8 mouse cellular contexts compared by ENCODE assay signal in the genomic region with DNA sequence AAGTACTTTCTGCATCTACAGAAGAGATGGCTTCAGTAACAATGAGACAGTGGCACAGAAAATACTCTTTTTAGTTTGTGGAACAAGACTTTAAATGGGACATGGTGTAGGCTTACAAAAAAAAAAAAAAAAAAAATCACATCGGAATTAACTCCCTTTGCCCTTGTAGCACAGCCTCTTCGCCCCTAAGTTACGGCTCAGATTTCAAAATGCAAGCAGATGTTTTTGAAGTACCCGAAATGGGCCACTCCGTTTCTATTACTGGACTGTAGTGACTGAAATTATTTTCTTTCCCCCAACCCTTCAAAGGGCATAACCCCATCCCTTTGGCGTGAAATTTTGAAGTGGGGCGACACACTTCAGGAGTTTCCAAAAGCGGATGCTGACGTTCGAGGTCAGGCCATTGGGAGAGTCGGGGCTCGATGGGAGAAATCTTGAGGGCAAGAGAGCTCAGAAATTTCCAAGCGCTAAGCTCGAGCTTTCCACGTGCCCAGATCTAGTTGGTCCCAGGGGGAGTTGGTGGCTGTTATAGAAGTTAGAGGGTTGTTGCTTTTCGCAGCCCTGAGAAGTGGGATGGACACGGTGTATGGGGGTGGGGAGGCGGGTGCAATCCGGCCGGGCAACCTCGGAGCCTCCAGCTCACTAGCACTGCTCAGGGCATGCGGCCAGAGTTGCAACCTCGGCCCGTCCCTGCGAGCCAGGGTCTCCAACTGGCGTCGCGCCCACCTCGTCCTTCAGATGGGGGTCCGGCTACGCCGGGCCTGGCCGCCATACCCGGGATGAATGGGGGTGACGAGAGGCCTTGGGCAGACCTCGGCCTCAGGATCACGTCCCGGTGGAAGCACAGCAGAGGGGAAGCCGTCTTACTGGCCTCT. TPM values are rescaled to one million over a fixed set of nuclear protein-coding genes. Genes with fewer than 3 reads are reported as not detected.
DNase-seq lines count a peak whose midpoint lies in the region; ATAC-seq and TF ChIP-seq lines count a peak whose summit lies in the region.

Gene Hexim2 (plus strand): TSS at position 729 of the 875 bp plus-strand sequence.

- peak within 1 kb of the TSS; percentile 97 for H3K27ac ChIP-seq in embryonic facial prominence, embryonic 14.5 days (replicated peaks; ENCODE audit: low read depth, low read length)
- peak within 1 kb of the TSS; percentile 99 for H3K27ac ChIP-seq in heart, embryonic 12.5 days (ENCODE audit: poor library complexity, severe bottlenecking)

- DNase-seq in adrenal gland, postnatal 14 days, result peak; percentile 79
- peak; percentile 76 for DNase-seq in embryonic facial prominence, embryonic 14.5 days (ENCODE audit: low spot score)
- DNase-seq in kidney, postnatal 25 days, result peak; percentile 65 to 85
- peak; percentile 83 for DNase-seq in lung, adult 2 months
- peak; percentile 74 for DNase-seq in ovary, postnatal 10 days (ENCODE audit: low spot score)
- DNase-seq in urinary bladder, postnatal 25 days (ENCODE audit: low spot score), result peak; percentile 57

- no peaks in the 10 kb centered on the region for H3K9me3 ChIP-seq in E14TG2a.4 (ENCODE audit: low read length)
- H3K9me3 ChIP-seq in embryonic facial prominence, embryonic 14.5 days (ENCODE audit: control insufficient read depth, low read length), result no peaks in the 10 kb centered on the region
- H3K9me3 ChIP-seq in heart, embryonic 12.5 days (replicated peaks), result no peaks in the 10 kb centered on the region

- peak within 1 kb of the TSS; percentile 69 for H3K4me2 ChIP-seq in embryonic facial prominence, embryonic 14.5 days (ENCODE audit: low read depth, low read length)
- peak within 1 kb of the TSS; percentile 73 for H3K4me2 ChIP-seq in heart, embryonic 12.5 days

- peak within 1 kb of the TSS; percentile 100 for H3K9ac ChIP-seq in embryonic facial prominence, embryonic 14.5 days (ENCODE audit: low read depth, low read length)
- H3K9ac ChIP-seq in heart, embryonic 12.5 days, result peak within 1 kb of the TSS; percentile 99

- no peaks in the 10 kb centered on the region for H3K27me3 ChIP-seq in E14TG2a.4 (ENCODE audit: insufficient read depth, low read length)
- H3K27me3 ChIP-seq in embryonic facial prominence, embryonic 14.5 days (replicated peaks; ENCODE audit: control insufficient read depth, insufficient read depth, low read length), result no peaks in the 10 kb centered on the region
- no peaks in the 10 kb centered on the region for H3K27me3 ChIP-seq in heart, embryonic 12.5 days (replicated peaks)

- TF ChIP-seq CTCF in E14TG2a.4 (conservative IDR thresholded peaks at IDR 0.05; ENCODE audit: low read length), result no peak
- TF ChIP-seq CTCF in lung, adult 2 months (IDR thresholded peaks at IDR 0.05; ENCODE audit: insufficient read depth, low read length), result no peak

- H3K4me1 ChIP-seq in E14TG2a.4 (replicated peaks; ENCODE audit: low read depth, low read length), result peaks cover 54% of the 10 kb centered on the region
- peaks cover 26% of the 10 kb centered on the region for H3K4me1 ChIP-seq in embryonic facial prominence, embryonic 14.5 days (ENCODE audit: control insufficient read depth, insufficient read depth, low read length)
- peaks cover 36% of the 10 kb centered on the region for H3K4me1 ChIP-seq in heart, embryonic 12.5 days (replicated peaks)
- H3K4me1 ChIP-seq in lung, adult 2 months (ENCODE audit: control insufficient read depth, insufficient read depth, low read length), result peaks cover 11% of the 10 kb centered on the region; the same call in 1 of the 2 replicates

- H3K4me3 ChIP-seq in E14TG2a.4 (replicated peaks; ENCODE audit: low read length), result peak within 1 kb of the TSS; percentile 97
- H3K4me3 ChIP-seq in embryonic facial prominence, embryonic 14.5 days (ENCODE audit: low read depth, low read length), result peak within 1 kb of the TSS; percentile 87
- H3K4me3 ChIP-seq in heart, embryonic 12.5 days, result peak within 1 kb of the TSS; percentile 82
- peak within 1 kb of the TSS; percentile 84 for H3K4me3 ChIP-seq in lung, adult 2 months (replicated peaks; ENCODE audit: extremely low read depth, low read depth, low read length)

- peak; percentile 39; the same call in 1 of the 2 replicates for TF ChIP-seq POLR2A in lung, adult 2 months (IDR thresholded peaks at IDR 0.05; ENCODE audit: borderline replicate concordance, extremely low read depth, low read depth, low read length)

- peaks cover 42% of the 10 kb centered on the region for H3K36me3 ChIP-seq in E14TG2a.4 (ENCODE audit: insufficient read depth, low read length)
- 0 out of 2 replicates have a peak, but pooled peaks cover 7% of the 10 kb centered on the region for H3K36me3 ChIP-seq in embryonic facial prominence, embryonic 14.5 days (ENCODE audit: control insufficient read depth, insufficient read depth, low read length)
- H3K36me3 ChIP-seq in heart, embryonic 12.5 days, result 0 out of 2 replicates have a peak, but pooled peaks cover 3% of the 10 kb centered on the region

- under 1% methylated on average over 21 of the region's 39 CpGs for WGBS in embryonic facial prominence, embryonic 14.5 days
- under 1% methylated on average over 39 of the region's 39 CpGs for WGBS in heart, embryonic 12.5 days
- WGBS in lung, adult 2 months, result under 1% methylated on average over 39 of the region's 39 CpGs

- peak; percentile 38 for ATAC-seq in embryonic facial prominence, embryonic 14.5 days (ENCODE audit: low read depth)
- peak; percentile 62 for ATAC-seq in heart, embryonic 12.5 days (ENCODE audit: insufficient number of reproducible peaks, low FRiP score)

RNA-seq across cellular contexts. Expression of gene Hexim2, which starts in this region (rescaled TPM):
- total RNA-seq in adrenal gland, postnatal 14 days (2021), result 3.9 and 5.6 TPM in 2 replicates
- polyA plus RNA-seq in embryonic facial prominence, embryonic 14.5 days (2014; fragmentation: Nextera tagmentation; extraction: Ambion mirVana), result 6.8 and 9.5 TPM in 2 replicates
- 7.8 and 8.4 TPM in 2 replicates for polyA plus RNA-seq in heart, embryonic 12.5 days (2016; fragmentation: Nextera tagmentation; extraction: Ambion mirVana)
- 2.9 and 4.7 TPM in 2 replicates for polyA plus RNA-seq in lung, adult 2 months (2012; rRNA removed)

Comparison
In these comparisons a context has a peak if more than half of its experiments do, and no peak if none do; other contexts are left out.
1. Peak in every context shown above with its lines: DNase-seq, ATAC-seq, H3K4me3 ChIP-seq and H3K27ac ChIP-seq.